Mouse (Mus musculus) cerebellum, postnatal 25 days (tissue): ENCODE data around the gene Zdhhc1.
A peak's percentile ranks its signal among the peaks of the same experiment; 100 is the strongest.

ENCODE experiments used
- DNase-seq, 2 experiments: peaks; one replicate each; pipeline ENCODE4 v3.0.0; 2021; ENCODE audit warnings: mixed read lengths in 2 of 2

Gene Zdhhc1

DNA sequence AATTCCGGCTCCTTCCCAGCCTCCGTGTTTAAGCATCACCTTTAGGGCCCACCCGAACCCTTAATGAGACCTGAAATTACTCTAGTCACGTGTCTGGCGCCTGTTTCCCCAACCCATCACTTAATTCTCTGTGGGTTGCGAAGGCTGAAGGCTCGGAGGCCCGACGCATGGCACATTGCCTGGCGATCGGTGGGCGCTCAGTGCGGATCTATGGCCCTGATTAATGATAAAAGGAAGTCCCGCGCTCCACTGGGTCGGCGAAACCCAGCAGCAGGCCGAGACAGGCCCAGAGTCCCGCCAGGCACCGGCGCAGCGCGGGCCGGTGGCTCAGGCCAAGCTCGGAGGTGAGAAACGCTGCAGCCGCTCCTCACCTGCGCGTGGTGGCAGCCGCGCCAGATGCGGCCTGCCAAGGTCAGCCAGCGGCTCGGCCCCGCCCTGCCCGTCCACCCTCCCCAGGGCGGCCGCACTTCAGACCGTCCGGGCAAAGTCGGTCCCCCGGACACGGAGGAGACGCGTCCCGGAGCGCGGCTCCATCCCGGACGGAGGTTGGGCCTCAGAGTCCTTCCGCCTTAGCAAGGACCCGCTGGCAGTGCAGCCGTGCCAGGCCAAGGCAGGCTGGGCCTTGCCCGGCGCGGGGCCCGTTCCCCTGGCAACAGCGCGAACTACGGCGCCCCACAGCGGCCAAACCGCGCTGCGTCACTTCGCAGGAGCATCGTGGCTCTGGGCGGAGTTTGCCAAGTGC is at the start of gene Zdhhc1:
TSS of gene Zdhhc1 (minus strand) at position 464 of the 742 bp plus-strand sequence.
- peak; percentile 96 to 98 for DNase-seq

DNA sequence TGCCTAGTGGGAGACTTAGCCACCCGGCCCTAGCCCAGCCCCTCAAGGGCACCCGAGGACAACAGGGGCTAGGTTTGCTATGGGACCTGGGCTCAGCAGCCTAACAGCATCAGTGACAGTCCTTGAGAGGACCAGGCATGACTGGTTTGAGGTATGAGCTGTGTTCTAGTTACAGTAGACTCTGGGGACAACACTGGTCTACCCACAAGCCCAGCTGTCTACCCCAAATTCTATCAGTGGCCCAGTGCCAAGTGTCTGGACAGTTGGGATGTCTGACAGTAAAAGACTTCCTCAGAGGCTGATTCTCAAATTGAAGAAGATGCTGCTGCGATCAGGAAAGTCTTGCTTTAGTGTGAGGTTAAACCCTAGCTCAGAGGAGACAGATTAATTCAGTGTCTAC is 48.5 kb upstream of the Zdhhc1 start:
- peak in 1 of 2 experiments; percentile 47 for DNase-seq

DNA sequence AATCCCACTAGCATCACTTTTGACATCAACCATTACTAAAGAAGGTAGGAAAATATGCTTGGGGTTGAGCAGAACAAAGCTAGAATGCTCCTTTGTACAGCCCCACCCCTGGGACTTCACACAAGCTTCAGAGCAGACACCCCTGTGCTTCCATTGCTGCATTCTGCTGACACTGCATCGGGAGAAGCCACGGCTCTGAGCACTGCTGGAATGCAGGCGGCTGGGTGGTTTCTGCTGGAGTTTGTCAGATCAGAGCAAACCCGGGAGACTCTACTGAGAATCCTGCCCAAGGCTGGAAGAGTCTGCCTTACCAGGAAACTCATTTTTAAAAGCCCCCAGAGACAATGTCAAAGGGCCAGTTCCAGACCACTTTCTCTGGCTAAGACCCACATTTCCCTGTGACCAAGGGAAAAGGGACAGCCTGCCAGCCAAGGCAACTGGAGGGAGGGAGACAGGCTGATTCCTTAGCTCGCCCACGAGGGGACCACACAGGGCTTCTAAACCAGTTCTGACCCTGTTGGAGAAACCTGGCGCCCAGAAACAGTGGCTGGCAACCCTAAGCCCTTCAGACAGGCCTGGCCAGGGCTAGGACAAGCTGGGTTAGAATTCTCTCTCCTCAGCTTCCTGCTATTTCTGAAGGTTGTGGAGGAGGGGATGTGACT is 48.0 kb upstream of the Zdhhc1 start:
- DNase-seq, result peak in 1 of 2 experiments; percentile 49

DNA sequence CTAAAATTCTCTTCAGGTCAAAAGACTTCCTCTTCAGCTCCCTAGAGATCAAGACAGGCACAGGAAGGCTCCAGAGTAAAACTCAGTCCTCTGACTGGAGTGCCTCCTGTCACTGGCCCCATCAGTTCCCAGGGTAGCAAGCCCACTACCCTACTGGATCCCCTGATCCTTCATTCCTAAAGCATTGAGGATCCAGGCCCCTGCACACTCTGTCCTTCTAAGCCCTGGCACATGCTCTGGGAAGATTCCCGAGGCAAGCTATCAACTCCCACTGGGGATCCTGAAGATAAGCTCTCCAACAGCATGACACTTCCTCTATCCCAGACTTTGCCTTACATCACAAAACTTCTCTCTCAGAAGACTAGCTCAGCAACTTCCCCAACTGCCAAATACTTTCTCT is 47.0 kb upstream of the Zdhhc1 start:
- DNase-seq, result no peak

DNA sequence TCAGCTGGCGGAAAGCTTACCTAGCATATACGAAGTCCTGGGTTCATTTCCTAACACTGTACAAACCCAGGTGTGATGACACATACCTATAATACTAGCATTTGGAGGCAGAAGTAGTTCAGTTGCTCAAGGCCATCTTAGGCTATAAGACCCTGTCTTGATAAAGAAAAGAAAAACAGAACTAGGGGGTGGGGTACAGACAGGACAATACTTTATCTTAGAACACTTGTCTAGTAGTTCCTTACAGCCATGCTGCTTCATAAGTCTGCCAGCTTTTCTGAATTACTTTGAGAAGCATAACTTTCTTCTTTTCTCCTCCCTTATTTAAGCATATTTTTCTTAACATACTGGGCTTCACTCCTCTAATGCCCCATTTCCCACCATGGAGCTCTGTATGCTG is 46.1 kb upstream of the Zdhhc1 start:
- no peak for DNase-seq

GRCm38 (mm10) chr8:105542032-105542656 is 45.4 kb upstream of the Zdhhc1 start:
- DNase-seq, result no peak

GRCm38 (mm10) chr8:105538940-105539339 is 42.2 kb upstream of the Zdhhc1 start:
- DNase-seq, result no peak

DNA sequence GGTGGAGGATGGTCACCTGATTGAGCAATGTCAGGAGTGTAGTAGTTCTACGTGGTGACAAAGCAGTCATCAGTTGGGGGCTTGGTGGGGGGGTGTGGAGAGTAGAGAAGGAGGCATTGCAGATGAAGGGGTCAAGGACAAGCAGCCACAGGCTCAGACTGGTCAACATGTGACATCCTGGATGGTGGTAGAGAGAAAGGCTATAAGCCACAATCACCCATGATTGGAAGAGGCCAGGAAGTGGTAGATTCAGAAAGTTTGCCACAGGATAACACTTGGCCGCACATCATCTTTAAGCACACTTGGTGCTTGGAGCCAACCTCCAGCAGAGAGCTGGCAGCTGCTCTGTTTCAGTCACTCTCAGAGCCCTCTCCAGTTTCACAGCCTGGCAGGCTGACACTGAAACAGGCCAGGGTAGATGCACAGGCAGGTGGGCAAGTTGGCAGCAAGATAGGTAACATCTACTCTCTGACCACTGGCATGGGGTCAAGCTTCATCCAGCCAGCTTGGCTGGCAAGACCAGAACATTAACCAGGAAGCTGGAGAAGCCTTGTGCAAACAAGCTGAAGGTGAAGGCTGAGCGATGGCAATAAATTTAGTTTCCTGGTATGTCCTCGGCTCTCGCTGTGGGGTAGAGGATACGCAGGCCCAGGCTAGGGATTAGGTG is 40.4 kb upstream of the Zdhhc1 start:
- peak; percentile 80 to 84 for DNase-seq

GRCm38 (mm10) chr8:105536546-105536945 is 39.8 kb upstream of the Zdhhc1 start:
- DNase-seq, result peak in 1 of 2 experiments; percentile 23

DNA sequence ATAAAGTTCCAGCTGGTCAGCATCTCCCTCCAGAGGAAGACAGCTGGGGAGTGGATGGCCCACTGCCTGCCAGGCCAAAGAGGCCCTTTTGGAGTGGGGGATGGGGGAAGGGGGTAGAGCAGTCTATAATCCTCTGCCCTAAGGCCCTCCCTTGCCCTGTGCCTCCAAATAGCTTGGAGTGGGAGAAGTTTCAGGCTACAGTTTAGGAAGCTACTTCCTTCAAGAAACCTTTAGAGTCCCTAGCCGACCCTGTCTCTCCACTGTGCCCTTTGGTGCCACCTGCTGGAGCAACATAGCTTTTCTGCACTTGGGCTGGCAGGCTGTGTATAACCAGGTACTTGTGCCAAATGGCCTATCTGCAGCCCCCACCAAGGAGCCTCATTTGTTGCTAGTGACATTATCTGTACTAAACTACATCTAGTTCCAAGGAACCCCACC is 37.2 kb upstream of the Zdhhc1 start:
- peak; percentile 80 to 88 for DNase-seq

- no peak for DNase-seq
Observed at GRCm38 (mm10) chr8:105533439-105533838, 36.7 kb upstream of the Zdhhc1 start.

DNA sequence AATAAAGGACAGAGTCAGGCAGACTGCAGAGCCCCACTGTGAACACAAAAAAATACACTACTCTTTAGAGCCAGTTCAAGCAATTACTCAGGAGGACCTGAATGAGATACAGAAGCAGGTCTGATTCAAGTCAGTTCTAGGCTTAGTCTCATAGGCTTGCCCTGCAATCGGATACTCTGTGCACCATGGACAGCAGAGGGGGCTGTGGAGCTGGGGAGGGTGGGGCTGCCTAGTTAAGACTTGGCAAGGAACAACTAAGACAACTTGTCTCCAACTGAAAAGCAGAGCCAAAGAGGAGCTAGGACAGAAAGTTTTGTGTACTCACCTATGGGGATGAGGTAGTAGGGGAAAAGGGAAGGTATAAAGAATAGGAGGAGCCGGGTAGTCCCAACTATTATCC is 35.1 kb upstream of the Zdhhc1 start:
- DNase-seq, result peak in 1 of 2 experiments; percentile 72

DNA sequence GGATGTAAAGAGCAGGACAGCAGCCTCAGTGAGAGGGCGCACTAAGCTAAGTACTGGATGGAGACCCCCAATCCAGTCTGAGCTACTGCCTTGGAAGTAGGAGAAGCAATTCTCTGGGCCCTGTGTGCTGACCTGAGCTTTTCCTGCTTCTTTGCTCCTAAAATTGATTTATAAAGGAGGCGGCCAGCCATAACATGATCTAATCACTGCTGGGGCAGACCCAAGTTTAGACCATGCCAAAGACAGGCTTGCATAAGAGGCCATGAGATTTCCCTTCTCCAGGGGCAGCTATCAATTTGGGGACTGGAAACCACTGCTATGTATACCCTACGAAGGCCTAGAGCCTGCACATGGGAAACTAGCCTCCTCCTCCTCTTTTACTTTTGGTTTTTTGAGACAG is 32.6 kb upstream of the Zdhhc1 start:
- no peak for DNase-seq

- no peak for DNase-seq
Observed at GRCm38 (mm10) chr8:105528206-105528605, 31.5 kb upstream of the Zdhhc1 start.

DNA sequence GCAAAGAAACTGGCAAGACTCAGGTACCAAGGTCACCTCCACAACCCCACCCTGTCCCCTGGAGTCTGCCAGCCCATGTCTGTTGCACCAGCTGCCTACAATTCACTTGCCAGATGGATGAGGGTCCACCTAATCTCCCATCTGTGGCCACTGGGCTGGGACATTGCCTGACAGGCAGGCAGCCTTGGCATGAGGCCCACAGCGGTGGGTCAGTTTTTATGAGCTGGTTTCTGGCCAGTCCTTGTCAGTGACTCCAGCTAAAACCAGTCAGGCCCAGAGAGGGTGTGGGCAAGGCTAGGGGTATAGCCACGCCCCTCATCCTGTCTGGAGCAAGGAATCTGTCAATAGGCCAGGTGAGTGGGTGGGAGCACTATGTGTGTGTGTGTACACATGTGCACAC is 30.4 kb upstream of the Zdhhc1 start:
- peak in 1 of 2 experiments; percentile 43 for DNase-seq

GRCm38 (mm10) chr8:105522890-105523289 is 26.2 kb upstream of the Zdhhc1 start:
- no peak for DNase-seq

DNA sequence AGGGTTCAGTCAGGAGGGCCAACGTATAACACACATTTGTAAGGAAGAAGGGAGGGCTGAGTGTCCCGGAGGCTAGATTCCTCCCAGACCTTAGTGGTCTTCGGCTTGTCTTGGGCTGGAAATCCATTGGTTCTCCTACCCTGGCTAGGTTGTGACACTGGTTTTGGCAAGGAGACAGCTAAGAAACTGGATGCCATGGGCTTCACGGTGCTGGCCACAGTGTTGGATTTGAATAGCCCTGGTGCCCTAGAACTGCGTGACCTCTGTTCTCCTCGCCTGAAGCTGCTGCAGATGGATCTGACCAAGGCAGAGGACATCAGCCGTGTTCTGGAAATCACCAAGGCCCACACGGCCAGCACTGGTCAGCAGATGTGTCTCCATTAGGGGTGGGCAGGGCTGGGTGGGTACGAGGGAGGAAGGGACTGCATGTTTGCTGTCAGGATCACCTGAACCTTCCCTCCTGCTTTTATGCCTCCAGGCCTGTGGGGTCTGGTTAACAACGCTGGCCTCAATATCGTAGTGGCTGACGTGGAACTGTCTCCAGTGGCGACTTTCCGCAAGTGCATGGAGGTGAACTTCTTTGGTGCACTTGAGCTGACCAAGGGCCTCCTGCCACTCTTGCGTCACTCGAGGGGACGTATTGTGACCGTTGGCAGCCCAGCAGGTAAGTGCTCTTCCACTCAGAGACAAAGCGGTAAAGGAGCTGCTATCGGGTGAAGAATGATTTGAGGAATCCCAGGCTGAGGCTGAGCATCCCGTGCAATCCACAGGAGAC is 25.5 kb upstream of the Zdhhc1 start:
- no peak for DNase-seq

- no peak for DNase-seq
Observed at GRCm38 (mm10) chr8:105521061-105521460, 24.4 kb upstream of the Zdhhc1 start.

GRCm38 (mm10) chr8:105520521-105520920 is 23.8 kb upstream of the Zdhhc1 start:
- DNase-seq, result no peak

DNA sequence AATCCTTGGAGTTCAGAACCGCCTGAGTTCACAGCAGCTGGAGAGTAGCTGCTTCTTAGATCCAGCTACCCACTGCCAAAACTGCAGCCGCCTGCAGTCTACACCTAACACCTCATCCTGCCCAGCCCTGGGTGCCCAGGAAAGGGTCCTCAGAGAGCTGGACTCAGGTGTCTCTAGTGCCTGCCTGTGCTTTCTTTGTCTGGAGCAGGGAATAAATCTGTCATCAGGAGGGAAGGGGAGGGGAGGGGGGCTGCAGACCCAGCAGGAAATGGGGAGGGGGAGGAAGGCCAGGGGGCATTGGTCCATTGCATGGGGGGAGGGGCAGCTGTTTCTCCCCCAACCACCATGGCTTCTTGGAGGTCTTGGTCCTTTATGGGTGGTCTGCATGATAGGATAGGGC is 22.9 kb upstream of the Zdhhc1 start:
- no peak for DNase-seq

- peak; percentile 42 to 56 for DNase-seq
Observed at GRCm38 (mm10) chr8:105518436-105519313, 22.0 kb upstream of the Zdhhc1 start, which contains the start of gene Hsd11b2. TSS of gene Hsd11b2 (plus strand) at chr8:105518755.
